Mouse (Mus musculus) layer of hippocampus, adult 2 months (tissue): ENCODE data around the gene Leprot. TPM values are rescaled to one million over a fixed set of nuclear protein-coding genes. Genes with fewer than 3 reads are reported as not detected.

Experiments
- DNase-seq, 2 experiments: peaks; one replicate each; pipeline ENCODE4 v3.0.0; 2022; ENCODE audit warnings: low spot score in 2 of 2
- H3K27ac ChIP-seq: fragments of 200-600 bp; 2 replicates; pipeline ENCODE4 v1.8.1; 2022
- H3K4me3 ChIP-seq: fragments of 200-600 bp; 2 replicates; pipeline ENCODE4 v1.8.1; 2022; ENCODE audit warnings: mild to moderate bottlenecking
- CTCF ChIP-seq: fragments of 200-600 bp; conservative IDR thresholded peaks from 2 replicates; pipeline ENCODE4 v1.8.1; 2022; ENCODE audit warnings: antibody characterized with exemption, mild to moderate bottlenecking, moderate library complexity
- long read RNA-seq, 2 experiments: library from polyadenylated mRNA; stranded (forward); transcript quantifications; one replicate each; pipeline ENCODE4 v2.0.0; 2021; ENCODE audit warnings: borderline mapping rate in 2 of 2
- total RNA-seq, 2 experiments: library from RNA; stranded (reverse); gene quantifications; 2 replicates each; pipeline ENCODE4 v1.2.3; 2021

Gene Leprot
- total RNA-seq = 10 to 100 TPM; 27.4 to 27.9 TPM
- long read RNA-seq, experiment 1, transcript Leprot-201 (4 exons, 1,898 nt) = major isoform, 31 of 32 reads
- long read RNA-seq, experiment 1, partial matches to known transcripts = 0 of 32 reads
- long read RNA-seq, experiment 1, other reads (novel, unspliced or antisense) = 1 of 32 reads
- long read RNA-seq, experiment 2, transcript Leprot-201 (4 exons, 1,898 nt) = major isoform, 31 of 38 reads
- long read RNA-seq, experiment 2, partial matches to known transcripts = 4 of 38 reads
- long read RNA-seq, experiment 2, other reads (novel, unspliced or antisense) = 3 of 38 reads

- peak; percentile 99 to 100 for DNase-seq
- peak within 1 kb of the TSS; percentile 71 for H3K4me3 ChIP-seq
- TF ChIP-seq CTCF = peak; percentile 18; the same call in 1 of the 2 replicates
- peak within 1 kb of the TSS; percentile 98 for H3K27ac ChIP-seq
Observed at GRCm38 (mm10) chr4:101647196-101647905, at the start of gene Leprot. Gene Leprot, plus strand, starts transcription at chr4:101647718.

GRCm38 (mm10) chr4:101601758-101602157 is 45.8 kb upstream of the Leprot start:
- H3K4me3 ChIP-seq = no peak overlapping the region
- DNase-seq = no peak
- no peak overlapping the region for H3K27ac ChIP-seq
- TF ChIP-seq CTCF = peak; percentile 69

- no peak for TF ChIP-seq CTCF
- Histone ChIP-seq H3K27ac (no peak overlapping the region), H3K4me3 (no peak overlapping the region)
- DNase-seq = no peak
Observed at GRCm38 (mm10) chr4:101603635-101604034, 43.9 kb upstream of the Leprot start.

- DNase-seq = no peak
- H3K4me3 ChIP-seq = no peak overlapping the region
- no peak overlapping the region for H3K27ac ChIP-seq
- TF ChIP-seq CTCF = no peak
Observed at GRCm38 (mm10) chr4:101616520-101616919, 31.0 kb upstream of the Leprot start.

GRCm38 (mm10) chr4:101617742-101618141 is 29.8 kb upstream of the Leprot start:
- peak; percentile 57 for TF ChIP-seq CTCF
- DNase-seq = no peak
- Histone ChIP-seq H3K27ac (no peak overlapping the region), H3K4me3 (no peak overlapping the region)

- no peak overlapping the region for H3K4me3 ChIP-seq
- H3K27ac ChIP-seq = no peak overlapping the region
- no peak for TF ChIP-seq CTCF
- no peak for DNase-seq
Observed at GRCm38 (mm10) chr4:101620206-101620605, 27.3 kb upstream of the Leprot start.

- no peak for TF ChIP-seq CTCF
- no peak for DNase-seq
- H3K4me3 ChIP-seq = no peak overlapping the region
- H3K27ac ChIP-seq = no peak overlapping the region
Observed at GRCm38 (mm10) chr4:101621241-101621640, 26.3 kb upstream of the Leprot start.

- Histone ChIP-seq H3K27ac (no peak overlapping the region), H3K4me3 (no peak overlapping the region)
- no peak for DNase-seq
- no peak for TF ChIP-seq CTCF
Observed at GRCm38 (mm10) chr4:101625278-101625677, 22.2 kb upstream of the Leprot start.

- H3K4me3 ChIP-seq = no peak overlapping the region
- no peak for TF ChIP-seq CTCF
- H3K27ac ChIP-seq = peak overlapping the region; percentile 40; the same call in 1 of the 2 replicates
- no peak for DNase-seq
Observed at GRCm38 (mm10) chr4:101635596-101635995, 11.9 kb upstream of the Leprot start.

- Histone ChIP-seq H3K27ac (no peak overlapping the region), H3K4me3 (no peak overlapping the region)
- no peak for TF ChIP-seq CTCF
- no peak for DNase-seq
Observed at GRCm38 (mm10) chr4:101637472-101637871, 10.0 kb upstream of the Leprot start.

GRCm38 (mm10) chr4:101640631-101641030 is 6.9 kb upstream of the Leprot start:
- TF ChIP-seq CTCF = no peak
- no peak for DNase-seq

GRCm38 (mm10) chr4:101642708-101643107 is 4.8 kb upstream of the Leprot start:
- H3K27ac ChIP-seq = peak overlapping the region; percentile 73
- no peak overlapping the region for H3K4me3 ChIP-seq
- TF ChIP-seq CTCF = peak; percentile 62
- DNase-seq = no peak

More at GRCm38 (mm10) chr4:101640631-101641030, 6.9 kb upstream of the Leprot start:
- H3K4me3 ChIP-seq = no peak overlapping the region
- no peak overlapping the region; the same call in 1 of the 2 replicates for H3K27ac ChIP-seq

- DNase-seq = no peak
Observed at GRCm38 (mm10) chr4:101643216-101643615, 4.3 kb upstream of the Leprot start.

GRCm38 (mm10) chr4:101646857-101647195 is 692 bp upstream of the Leprot start:
- no peak for DNase-seq
- Histone ChIP-seq H3K27ac (peak overlapping the region; percentile 91), H3K4me3 (peak overlapping the region; percentile 71)
- no peak for TF ChIP-seq CTCF

More at GRCm38 (mm10) chr4:101643216-101643615, 4.3 kb upstream of the Leprot start:
- no peak for TF ChIP-seq CTCF
- peak overlapping the region; percentile 73 for H3K27ac ChIP-seq
- H3K4me3 ChIP-seq = no peak overlapping the region
